Mouse (Mus musculus) adrenal gland, postnatal 0 days (tissue): ENCODE data around the gene Psme4. TPM values are rescaled to one million over a fixed set of nuclear protein-coding genes. Genes with fewer than 3 reads are reported as not detected.

Experiments used
- polyA plus RNA-seq: library from polyadenylated mRNA; unstranded; fragments of >200 nt; fragmentation: Nextera tagmentation; extraction: Ambion mirVana; gene quantifications from 2 replicates; pipeline ENCODE4 v1.2.1, GENCODE M21; 2015

Gene Psme4
- 9.3 and 10.7 TPM in 2 replicates for polyA plus RNA-seq

GRCm38 (mm10) chr11:30771267-30771903 lies at the start of gene Psme4:
Gene Psme4 (plus strand): TSS chr11:30771726.

DNA sequence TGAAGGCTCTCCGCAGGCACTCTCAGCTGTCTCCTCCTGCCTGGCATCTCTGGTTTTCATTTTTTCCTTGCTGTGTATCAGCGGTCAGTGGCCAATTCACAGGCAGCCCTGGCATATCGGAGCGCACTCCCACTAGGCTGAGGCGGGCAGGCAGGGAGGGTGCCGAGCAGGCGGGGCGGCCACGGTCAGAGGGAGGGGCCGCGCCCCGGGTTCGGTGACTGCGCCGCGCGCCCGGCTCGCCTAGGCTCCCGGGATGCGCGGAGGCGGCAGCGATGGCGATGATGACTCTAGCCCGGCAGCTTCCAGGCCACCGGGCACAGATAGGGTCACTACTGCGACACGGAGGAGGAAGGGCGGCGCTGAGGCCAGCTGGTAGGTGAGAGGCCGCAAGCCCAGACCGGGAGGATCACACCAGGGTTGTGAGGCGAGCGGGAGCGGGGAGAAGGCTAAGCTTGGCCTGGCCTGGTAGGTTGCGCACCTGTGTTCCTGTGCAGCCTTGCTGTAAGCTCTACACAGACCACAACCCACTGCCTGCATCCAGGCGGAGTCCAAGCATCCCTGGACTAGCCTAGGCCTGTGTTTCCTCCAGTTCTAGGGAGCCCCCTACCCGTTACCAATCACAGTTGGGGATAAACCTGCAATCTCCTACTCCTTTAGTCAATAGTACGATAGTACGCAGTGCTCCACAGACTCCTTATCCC lies 113.8 kb downstream of the Psme4 start, which contains the start of the genes Gpr75 and Asb3:
Gpr75 (plus strand) TSS at position 188 of the 701 bp plus-strand sequence.
Asb3 (plus strand) TSS at position 246 of the 701 bp plus-strand sequence.

Other genes starting within 250 kb of the Psme4 start
- gene Acyp2, start 122.1 kb upstream of the Psme4 start, polyA plus RNA-seq, result 104 and 106 TPM in 2 replicates
- 0.44 and 0.68 TPM in 2 replicates for gene Gpr75, start 113.6 kb downstream of the Psme4 start, polyA plus RNA-seq
- gene Asb3, start 113.7 kb downstream of the Psme4 start, polyA plus RNA-seq, result 30.5 and 32.8 TPM in 2 replicates
- gene Erlec1, start 182.6 kb downstream of the Psme4 start, polyA plus RNA-seq, result 15.8 and 21.8 TPM in 2 replicates
- 18.9 and 19.2 TPM in 2 replicates for gene Chac2, start 214.6 kb downstream of the Psme4 start, polyA plus RNA-seq